Mouse (Mus musculus) mesoderm, embryonic 11.5 days (tissue): Measurements from ENCODE around the gene Atp6v1b1.

Experiments used
- DNase-seq: peaks from one replicate; pipeline ENCODE4 v3.0.0-alpha.2; 2012; ENCODE audit warnings: low read depth, low spot score

The Atp6v1b1 gene

DNA sequence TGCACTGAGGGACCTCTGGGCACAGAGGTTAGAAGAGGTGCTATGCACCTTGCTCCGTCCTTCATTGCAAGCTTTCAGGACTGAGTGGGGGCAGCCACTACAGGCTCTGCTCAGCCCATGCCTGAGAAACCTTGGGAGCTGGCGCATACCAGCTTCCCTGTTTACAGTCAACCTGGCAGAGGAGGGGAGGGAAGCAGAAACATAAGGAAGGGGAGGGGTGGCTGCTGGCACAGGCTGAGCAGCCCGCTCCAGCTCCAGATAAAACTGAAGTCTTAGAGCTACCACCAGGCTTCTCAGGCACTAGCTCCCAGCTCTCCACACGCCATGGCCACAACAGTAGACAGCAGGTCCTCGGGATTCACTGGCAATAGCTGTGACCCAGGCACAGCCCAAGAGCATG, at the start of gene Atp6v1b1:
Atp6v1b1 (plus strand) TSS at position 230 of the 400 bp plus-strand sequence.
- DNase-seq = no peak

DNA sequence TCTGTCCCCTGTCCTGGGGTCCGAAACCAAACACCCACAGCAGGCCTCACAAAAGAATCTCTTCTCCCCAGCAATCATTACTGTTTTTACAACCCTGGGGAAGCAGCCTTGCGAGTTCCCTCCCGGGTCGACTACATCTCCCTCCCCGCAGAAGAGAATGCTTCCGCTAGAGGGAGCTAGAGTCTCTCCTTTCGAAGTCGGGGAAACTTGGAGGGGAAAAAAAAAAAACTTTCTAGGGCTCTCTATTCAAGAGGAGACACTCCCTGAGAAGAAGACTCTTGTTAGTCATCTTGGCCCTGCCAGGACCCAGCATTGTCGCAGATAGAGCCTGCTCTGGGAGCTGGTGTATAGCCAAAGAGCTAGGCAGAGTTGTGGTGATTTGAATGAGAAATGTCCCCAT, 49.0 kb upstream of the Atp6v1b1 start:
- peak; percentile 88 for DNase-seq

DNA sequence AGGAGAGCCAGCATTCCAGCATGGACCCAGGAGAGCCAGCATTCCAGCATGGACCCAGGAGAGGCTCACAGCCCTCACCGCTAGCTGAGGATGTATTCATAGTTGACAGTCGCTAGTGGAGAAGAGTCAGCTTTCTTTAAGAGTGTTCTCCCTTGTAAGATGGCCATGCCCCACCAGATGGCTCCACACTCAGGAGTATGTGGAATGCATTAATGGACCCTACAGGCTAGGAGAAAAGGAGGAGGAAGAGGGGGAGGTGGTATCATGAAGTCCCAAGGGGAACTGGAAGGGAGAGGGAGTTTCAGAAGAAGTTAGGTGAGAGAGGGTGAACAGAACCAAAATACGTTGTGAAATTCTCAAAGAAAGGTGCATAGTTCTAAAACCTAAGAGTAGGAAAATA, 47.1 kb upstream of the Atp6v1b1 start:
- no peak for DNase-seq

DNA sequence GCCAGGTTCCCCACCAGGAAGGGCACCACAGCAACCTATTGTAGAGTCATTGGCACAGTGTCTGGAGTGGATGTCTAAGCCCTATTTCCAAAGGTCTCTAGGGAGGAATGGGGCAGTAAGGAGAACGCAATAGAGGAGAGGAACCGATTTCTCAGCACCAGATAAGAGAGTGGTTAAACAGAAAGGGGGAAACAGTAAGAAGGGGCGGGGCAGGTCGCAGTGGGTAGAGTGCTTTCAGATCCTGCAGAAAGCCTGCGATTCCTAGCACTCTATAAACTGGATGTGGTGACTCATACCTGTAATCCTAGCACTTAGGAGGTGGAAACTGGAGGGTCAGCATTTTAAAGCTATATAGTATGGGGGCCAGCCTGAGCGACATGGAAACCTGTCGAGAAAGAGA, 46.1 kb upstream of the Atp6v1b1 start:
- no peak for DNase-seq

DNA sequence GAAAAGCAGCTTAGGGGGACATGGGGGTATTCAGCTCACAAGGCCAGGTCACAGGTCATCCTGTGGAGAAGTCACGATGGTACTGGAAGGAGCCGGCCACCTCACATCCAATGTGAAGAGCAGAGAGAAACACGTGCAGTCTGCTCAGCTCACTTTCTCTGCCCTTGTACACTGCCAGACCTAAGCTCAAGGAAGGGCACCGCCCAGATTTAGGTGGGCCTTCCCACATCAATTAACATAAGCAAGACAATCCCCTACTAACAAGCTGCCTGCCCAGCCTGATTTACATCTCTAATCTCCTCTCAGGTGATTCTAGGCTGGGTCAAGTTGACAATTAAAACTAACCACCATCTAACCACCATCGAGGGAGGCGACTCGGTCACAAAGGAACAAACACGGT, 44.9 kb upstream of the Atp6v1b1 start:
- no peak for DNase-seq

DNA sequence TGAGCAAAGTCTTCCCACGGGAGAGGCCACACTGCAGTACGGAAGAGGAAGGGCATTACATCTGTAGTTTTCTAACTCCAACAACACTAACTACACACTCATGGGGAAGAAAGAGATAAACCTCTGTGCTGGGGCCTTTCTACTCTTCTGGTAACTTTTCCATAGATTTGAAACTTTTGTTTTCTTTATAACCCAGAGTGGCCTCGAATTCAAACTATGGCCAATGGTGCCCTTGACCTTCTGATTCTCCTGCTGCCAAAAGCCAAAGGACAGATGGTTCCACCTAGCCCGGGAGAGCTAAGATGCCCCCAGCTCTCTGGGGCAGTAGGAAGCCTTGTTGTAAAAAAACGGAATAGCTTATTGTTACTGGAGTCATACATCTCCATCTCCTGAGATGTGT, 42.8 kb upstream of the Atp6v1b1 start:
- DNase-seq = no peak

DNA sequence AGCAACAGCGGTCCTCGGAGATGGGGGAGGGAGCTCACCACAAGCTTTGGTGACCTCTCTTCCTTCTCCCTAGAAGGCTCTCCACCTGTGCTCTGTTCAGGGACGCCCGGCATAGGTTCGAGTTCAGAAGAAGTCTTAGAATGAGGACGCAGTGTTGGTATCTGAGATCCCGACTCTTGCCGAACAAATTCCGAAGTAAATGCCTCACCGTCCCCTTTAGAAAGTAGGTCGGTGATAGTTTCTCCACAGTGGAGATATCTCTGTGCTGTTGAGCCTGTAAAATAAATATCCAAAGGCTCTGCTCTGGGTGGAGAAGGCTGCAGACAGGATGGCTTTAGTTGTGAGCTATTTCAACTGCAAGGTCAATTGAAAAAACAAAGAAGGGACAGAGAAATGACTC, 41.8 kb upstream of the Atp6v1b1 start:
- no peak for DNase-seq

DNA sequence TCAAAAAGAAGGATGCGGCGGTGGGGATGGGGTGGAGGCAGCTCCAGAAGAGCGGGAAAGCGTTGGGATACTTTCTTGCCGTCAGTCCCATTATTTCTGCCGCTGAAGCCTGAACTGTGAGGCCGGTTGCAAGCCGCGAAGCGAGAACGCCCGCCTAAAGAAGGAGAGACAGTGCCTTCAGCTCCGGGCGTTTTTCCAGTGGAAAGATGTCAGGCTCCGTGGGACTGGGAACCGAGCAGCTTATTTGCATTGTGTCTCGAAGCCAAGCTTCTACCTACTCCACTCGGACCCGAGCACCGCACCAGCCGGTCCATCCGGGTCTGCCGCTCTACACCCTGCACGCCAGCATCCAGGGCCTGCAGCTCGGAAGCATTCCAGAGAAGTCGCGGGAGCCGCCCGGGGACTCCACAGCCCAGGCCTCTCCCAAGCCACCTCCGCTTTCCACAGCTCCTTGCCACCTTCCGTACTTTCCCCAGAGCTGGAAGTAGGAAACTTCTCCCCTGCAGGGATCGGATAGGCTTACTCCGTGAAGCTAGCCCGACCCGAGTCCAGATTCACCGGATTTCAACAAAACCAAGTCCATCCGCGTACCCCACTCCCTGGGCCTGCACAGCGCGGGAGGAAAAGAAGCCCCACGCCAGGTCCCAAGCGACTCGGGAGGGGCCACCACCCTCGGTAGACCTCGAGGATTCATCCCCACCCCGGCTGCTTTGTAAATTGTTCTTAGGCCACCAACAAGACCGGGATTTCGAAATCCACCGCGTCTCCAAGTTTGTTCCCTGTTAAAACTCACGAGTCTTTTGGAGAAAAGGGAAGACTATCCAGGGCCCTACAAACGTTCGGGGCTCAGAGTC, 40.4 kb upstream of the Atp6v1b1 start:
- DNase-seq = no peak

DNA sequence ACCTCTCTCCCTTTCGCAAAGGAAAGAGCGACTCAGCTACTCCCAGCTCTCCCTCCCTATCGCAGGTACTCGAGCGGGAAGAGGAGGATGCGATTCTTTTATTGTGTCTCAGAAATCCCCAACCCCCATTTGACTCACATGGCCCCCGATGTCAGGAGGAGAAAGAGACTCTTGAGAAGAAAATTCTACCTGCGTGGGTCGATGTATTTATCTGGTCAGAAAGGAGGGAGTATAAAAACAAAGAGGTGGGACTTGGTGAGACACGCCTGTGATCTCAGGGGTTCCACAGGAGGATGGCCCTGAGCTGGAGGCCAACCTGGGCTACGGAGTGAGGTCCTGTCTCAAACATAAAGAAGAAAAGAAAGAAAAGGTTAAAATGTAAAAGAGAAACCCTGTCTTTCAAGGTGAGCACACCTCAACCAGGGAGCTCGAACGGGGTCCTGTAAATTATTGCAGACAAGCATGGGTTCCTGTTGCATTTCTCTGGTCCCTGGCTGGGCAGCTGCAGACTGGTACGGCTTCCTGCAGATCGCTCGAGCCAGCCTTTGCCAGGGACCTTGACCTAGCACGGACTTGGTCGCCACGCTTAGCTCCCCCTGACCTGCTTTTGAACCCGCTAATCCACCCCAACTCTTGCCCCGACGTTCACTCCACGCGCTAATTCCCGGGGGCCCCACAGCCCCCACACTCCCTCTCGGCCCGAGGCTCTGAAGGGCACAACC, 39.6 kb upstream of the Atp6v1b1 start:
- no peak for DNase-seq

DNA sequence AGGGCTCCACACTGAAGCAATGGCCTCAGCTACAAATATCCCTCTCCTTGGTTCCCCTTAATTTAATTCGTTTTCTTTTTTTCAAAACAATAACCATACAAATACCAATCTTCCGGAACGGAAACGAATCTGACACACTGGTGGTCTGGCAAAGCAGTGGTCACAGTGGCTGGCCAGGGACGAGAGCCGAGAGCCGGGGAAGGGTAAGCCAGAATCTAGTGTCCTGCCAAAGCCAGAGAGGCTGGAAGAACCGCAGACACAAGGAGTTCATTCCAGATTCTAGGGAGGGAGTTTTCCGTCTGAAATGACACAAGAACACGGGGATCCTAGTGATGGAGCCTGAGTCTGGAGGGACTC, 39.1 kb upstream of the Atp6v1b1 start:
- no peak for DNase-seq

DNA sequence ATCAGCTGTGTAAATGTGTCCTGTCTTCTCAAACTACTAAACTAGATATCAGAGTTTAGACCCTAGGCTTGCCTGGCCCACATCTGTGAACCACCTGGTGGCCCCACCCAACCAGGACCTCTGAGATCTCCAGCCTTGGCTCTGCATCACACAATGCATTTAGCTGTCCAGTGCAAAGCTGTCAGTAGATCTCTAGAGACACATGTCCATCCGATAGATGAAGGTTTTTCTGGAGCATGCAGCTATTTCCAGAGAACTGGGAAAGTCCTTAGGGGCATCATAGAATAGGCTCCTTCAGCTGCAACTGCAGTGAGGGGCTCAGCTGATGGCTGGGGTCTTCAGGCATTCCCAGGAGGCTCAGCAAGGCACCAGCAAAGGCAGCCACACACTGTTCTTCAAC, 38.5 kb upstream of the Atp6v1b1 start:
- no peak for DNase-seq

DNA sequence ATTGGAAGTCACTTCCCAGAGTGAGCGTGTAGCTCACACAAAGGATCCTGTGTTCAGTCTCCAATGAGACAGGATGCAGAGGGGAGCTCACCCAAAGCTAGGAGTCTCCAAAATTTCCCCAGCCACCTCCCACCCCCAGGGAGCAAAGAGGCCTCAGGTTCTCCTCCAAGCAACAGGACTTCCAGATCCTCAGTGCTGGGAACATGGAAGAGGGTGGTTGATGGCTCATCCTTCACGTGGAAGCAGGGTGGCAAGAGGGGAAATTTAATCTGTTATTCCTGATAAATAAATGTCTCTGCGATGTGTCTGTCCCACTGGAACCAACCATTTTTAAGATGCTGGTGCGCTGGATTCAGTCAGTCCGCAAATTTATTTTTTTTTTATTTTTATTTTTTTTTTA, 38.1 kb upstream of the Atp6v1b1 start:
- no peak for DNase-seq

DNA sequence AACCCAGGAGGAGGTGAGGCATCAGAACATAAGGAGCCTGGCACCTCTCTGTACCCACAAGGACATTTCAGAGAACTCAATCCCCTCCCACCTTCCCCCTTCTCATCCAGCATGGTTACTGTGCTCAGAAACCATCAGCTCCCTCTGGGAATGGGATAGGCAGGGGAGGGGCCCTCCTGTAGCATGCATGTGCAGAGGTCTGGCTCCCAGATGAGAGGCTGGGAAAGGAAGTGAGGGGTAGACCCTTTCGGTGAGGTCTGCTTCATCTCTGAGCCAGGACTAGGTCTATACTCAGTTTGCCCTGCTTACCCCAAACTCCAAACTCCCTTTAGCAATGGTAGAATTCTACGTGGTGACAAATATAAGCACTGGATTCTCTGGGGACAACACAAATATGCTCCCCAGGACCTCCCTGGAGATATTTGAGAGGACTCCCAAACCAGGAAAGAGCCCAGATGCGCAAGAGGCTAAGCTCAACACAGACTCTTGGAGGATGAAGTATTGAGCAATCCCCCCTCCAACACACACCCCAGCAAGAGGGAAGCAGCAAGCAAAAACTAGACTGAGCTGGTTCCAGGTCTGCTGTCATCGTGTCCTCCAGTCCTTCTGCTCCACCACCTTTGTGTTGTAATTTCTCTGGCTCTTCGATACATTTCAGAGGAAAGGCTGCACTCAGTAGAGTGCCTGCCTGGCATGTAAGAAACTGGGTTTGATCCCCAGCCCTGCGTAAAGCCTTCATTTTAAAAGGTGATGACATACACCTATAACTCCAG, 34.9 kb upstream of the Atp6v1b1 start:
- no peak for DNase-seq

DNA sequence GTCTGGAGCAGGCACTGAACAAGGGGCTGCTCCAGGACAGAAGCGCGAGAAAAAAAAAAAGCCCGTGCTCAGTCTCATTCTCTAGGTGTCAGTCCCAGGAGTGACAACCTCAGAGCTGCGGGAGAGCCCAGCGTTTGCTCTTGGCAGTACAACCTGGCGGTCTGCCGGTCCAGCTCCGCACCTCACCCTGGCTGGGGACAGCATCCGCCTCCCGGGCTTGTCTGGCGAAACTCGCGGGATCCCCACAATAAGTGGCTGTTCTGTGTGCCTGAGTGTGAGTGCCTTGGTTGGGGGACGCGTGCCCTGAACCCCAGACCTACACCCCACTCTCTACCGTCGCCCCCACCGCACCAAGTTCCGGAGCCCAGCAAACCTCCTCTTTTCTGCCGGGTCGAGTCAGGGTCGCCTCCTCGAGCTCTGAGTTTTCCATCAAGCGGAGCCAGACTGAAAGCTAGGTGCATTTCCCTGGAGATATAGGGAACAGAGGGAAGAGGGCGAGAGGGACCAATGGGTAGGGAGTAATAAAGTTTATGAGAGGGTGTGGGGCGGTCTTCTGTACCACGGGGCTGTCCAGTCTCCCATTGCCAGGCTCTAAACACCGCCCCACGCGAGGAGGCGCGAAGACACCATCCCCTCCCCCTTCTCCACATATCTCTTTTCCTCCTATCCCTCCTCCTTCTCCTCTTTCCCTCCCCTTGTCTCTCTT, 32.3 kb upstream of the Atp6v1b1 start:
- no peak for DNase-seq

DNA sequence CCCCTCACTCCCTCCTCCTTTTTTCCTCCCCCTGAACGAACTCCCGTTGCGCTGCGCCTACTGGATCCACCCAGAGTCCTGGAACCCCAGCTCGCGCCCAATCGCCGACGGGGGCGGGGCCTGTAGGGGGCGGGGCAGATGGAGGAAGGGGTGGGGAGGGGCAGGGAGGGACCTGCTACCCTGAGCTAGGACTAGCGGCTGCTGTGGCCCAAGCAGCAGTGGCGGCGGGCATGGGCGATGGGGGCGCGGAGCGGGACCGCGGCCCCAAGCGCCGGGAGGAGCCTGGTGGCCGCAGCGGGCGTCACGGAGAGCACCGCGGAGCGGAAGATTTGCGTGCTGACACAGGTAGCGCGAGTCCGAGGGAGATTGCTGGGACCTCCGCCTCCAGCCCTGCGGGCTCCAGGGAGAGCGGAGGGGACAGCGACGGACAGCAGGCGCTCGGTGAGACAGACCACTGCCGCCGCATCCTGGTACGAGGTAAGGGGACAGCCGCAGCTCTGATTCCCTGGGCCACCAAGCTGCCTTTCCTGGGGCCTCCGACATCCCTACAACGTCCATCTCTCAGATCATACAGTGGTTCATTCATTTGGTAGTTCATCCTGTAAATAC, 31.6 kb upstream of the Atp6v1b1 start, which contains the start of gene Vax2:
Vax2 (plus strand) TSS at position 198 of the 609 bp plus-strand sequence.
- peak; percentile 86 for DNase-seq

DNA sequence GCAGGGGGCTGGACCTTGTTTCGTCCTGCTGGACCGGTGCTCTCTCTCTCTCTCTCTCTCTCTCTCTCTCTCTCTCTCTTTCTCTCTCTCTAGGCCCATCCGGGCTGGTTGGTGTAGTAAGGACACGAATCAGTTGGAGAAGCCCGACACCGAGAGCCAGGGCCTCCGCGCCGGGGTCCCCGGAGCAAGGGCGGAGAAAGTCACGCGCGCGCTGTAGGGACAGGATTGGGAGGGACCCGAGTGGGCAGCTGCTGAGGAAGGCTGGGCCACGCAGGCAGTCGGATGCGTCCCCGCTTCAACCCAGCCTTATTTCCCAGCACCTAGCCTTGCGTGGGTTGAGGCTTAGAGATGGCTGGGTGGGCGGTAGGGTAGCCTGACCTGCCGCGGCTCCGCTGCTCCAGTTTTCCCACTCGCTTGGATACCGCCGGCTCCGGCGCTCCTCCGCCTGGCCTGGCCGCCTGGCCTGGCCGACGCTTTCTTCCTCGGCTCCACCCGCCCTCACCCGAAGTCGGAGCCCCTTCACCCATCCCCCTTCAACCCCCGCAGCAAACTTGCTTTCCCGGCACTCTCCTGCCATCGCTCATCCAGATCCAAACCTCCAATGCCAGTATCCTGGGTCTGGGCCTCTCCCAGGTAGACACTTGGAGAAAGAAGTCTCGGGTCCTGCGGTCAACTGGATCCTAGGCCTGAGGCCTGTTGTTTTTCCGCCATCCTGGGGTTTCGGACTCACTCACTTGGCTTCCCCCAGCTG, 30.9 kb upstream of the Atp6v1b1 start:
- no peak for DNase-seq

DNA sequence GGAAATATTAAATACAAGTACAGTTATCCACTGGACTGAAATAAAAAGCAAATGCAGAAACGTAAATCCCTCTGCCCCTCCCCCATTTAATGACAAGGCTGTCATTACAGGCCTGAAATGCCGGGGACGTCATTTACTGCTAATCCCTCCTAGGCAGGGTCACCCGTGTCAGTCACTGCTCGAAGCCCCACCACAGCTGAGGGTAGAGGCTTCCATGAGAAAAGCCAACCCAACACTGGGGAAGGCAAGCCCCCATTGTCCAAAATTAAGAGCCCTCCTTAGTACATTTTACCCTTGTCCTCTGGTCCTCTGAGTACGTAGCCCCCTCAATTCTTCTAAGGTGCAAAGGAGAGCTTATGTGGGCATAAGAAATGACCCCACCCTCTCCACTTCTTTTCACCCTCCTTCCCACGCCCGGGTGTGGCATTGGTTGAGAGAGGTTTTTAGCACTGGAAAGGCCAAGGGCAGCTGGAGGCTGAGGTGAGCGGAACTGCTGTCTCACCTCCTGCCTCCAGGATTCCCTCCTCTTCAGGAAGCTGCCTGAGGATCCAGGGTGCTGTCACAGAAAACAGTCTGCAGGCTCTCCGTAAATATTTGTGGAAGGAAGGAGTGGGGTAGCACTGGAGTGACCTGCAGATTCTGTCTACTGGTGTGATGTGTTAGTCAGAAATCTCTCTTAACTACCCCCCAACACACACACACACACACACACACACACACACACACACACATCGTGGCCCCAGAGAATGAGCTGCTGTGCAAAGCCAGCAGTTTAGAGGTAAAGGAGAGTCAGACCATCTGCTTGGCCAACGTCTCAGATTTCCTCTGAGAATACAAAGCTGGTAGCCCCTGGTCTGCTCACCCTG, 29.3 kb upstream of the Atp6v1b1 start:
- no peak for DNase-seq

DNA sequence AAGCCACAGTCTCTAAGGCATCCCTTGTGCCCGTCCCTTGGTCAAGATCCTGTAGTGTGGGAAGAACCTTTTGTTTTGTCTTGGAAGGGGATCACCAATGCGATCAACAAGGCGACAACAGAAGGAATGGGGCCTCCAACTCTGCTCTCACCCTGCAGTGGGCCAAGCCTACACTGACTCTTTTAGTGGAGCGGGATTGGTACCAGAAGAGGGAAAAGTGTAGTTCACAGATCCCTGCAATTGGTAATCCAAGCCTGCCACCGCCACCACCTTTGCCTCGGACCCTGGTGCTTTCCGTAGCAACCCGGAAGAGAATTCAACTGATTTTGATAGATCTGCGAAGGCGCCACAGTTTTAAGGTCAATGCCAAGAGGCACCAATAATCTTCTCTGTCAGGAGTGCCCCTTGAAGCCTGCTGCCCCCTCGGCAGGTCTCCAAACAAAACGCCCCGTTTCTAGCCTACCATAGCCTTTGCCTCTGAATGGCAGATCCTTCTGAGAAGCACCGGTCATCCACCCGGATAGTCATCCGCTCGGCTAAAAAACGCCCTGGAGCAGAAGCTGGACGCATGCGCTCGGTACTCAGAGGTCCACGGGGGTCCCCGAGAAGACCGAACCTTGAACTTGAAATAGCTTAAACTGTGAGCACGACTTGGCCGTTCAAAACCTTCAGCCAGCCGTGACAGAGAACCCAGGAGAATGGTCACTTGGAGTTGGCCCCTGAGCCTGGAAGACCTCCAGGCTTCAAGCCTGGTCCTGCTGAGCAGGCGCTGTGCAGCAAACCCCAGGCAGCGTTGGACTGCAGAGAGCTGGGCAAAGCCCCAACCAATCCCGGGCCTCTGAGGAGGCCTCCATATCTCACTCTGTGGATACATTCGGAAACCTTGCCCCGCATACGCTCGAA, 28.3 kb upstream of the Atp6v1b1 start:
- no peak for DNase-seq
